Mouse (Mus musculus) erythroblast, embryonic 14.5 days (primary cell): ENCODE measurements around the gene Igtp.

ENCODE experiments used
- GATA1 ChIP-seq: IDR thresholded peaks from 2 replicates; pipeline ENCODE4 v1.6.1; 2012; ENCODE audit warnings: low read length, inconsistent platforms, mixed read lengths
- TAL1 ChIP-seq: IDR thresholded peaks from 3 replicates; pipeline ENCODE4 v1.6.1; 2012; ENCODE audit warnings: low read length, inconsistent platforms, mixed read lengths

DNA sequence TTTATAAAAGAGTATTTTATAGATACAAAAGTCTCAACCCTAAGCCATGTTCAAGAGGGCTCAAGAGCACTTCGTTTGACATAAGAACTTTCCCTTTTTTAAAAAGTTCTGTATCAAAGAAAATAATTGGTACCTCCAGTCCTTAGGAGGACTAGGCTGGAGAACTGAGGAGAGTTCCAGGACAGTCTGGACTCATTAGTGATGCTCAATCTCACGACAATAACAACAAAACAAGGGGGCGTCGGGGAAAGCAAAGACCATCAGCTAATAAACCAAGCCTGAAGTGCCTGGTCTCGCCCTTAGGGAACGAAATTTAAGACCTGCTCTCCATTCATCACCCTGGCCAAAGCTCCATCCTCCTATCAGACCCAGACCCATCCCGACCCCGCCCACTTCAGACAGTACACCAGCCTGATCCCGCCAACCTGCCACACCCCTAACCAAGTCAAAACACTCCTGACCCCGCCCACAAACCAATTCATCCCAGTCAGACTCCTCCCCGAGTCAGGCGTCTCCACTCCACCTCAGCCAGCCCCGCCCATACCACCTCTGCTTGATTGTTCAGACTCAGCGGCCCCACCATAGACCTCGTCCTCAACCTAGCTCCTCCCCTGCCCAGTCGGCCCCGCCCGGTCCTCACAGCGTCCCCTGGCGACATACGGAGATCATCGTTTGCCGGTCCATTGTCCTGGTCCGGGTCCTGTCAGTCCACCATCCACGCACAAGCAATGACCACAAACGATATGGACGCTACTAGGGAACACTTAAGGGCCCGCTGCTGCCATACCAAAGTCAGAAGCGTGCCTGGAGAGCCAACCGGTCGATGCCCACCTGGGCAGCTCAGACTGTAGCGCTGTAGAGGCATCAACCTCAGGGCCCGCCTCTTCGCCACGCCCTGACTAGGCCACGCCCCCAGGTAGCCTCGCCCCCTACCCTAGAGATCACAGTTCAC is 39.8 kb downstream of the Igtp start:
- TF ChIP-seq TAL1, result no peak
- TF ChIP-seq GATA1, result no peak
